Mouse (Mus musculus) mature B cell (primary cell): Measurements from ENCODE around the gene Ifi27l2a.

ENCODE experiments used
- in situ Hi-C: fragments of 300-500 bp; cut with MboI; formaldehyde crosslinking; loops from 2 replicates; pipeline ENCODE4 v1.14.3; 2019

Gene Ifi27l2a

DNA sequence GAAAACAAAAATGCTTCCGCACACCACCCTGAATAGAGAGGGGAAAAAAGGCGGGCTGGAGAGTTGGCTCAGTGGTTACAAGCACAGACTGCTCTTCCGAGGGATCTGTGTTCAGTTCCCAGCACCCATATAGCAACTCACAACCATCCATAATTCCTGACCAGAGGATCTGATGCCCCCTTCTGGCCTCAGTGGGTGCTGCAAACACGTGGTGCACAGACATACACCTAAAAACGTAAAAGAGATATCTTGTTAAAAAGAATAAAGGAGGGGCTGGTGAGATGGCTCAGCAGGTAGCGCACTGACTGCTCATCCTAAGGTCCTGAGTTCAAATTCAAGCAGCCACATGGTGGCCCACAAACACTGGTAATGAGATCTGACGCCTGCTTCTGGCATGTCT lies 16.8 kb downstream of the Ifi27l2a start:
- in situ Hi-C loops = loop anchor here (5.0 kb wide), 1 partner anchor 71 kb away; no protein-coding TSS in a partner anchor

DNA sequence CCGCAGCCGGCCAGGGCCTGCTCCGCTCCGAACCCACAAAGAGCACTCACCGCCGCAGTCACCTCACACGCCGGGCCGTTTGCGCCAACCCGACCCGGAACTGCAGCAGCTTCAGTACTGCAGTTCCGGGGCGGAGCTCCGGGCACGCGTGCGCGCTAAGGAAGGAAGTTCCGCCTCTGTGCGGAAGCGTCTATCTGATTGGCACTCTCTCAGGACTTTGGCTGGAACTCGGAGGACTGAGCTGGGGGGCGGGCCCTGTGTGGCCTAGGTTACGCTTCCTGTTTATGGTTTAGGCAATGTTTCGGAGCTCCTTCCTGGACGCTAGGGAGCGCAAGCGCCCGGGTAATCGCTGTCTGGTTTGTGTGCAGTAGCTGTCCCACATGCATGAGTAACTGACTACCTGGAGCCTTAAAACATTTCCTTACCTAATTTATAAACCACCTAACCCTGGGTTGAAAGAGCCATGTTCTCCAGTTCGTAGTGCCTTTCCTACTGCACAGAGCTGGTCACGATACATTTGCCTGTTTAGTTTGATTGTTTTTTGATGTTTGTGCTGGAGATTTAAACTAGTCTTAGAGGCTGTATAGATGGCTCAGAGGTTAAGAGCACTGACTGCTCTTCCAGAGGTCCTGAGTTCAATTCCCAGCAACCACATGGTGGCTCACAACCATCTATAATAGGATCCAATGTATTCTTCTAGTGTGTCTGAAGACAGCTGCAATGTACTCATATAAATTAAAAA lies 17.6 kb downstream of the Ifi27l2a start, which contains the start of gene Ddx24:
Gene Ddx24, minus strand, starts transcription at position 102 of the 742 bp plus-strand sequence.
- in situ Hi-C loops = loop anchor here (5.0 kb wide), 1 partner anchor 71 kb away; no protein-coding TSS in a partner anchor

DNA sequence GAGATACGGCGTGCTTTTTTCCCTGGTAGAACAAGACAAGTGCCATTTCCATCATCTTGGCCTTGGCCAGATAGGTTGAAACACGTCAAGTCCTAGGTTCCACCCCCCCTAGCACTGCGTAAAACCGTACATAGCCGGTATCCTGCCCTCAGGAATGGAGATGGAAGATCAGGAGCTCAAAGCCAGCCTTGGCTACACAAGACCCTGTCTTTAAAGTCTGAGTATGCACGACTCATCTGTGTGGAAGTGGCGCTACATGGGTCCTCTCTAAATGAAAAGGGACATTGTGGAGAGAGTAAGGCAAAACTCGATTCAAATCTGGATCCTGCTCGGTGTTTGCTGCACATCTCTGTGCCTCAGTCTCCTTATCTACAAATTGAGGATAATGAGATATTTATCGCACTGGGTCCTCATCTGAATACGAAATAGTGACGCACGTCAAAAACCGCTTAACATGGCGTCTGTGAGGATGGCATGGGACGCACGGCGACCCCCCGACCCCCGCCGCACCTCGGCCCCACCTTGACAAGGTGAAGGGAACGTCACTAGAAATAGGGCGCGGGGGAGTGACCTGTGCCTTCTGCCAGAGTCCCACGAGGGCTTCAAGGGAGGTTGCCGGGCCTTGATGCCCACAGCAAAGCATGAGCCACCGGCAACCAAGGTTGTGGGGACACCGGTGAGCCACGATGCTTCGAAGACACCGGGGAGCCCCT lies 18.3 kb downstream of the Ifi27l2a start:
- in situ Hi-C loops = loop anchor here (5.0 kb wide), 1 partner anchor 72 kb away; no protein-coding TSS in a partner anchor

DNA sequence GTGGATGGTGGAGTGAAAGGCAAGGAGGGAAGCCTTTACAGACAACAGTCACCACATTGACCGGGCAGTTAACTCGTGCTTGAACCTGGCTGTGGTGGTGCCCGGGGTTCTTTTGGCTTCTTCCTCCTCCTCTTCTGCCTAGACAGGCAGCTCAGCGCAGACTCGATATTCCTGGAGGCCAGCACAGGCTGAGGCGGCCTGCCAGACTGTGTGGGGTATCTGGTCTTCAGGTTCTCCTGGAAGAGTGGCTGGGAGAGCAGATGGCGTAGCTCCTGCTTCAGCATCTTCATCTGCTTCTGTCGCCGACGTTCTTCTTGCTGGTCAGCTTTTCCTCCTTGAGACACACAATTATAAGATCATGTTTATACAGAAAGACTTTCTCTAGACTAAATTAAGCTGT lies 35.3 kb downstream of the Ifi27l2a start:
- in situ Hi-C loops = no loop called here

DNA sequence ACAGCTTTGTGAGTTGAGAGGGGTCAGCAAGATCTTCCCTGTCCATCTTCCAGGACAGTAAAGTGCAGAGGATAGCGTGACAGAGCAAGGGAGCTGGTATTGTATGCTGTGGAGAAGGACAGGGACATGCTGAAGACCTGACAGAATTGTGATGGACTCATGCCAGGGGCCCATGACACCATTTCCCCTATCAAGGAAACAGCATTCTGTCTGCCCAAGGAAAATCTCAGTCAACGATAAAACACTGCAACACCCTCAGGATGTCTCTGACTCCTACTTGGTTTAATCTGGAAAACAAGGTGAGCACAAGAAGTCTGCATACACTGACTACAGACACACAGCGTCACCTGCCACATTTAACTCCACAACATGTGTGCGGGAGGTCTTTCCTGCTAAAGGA lies 35.8 kb downstream of the Ifi27l2a start, which contains the start of gene 9330161L09Rik:
Gene 9330161L09Rik, minus strand, starts transcription at position 101 of the 400 bp plus-strand sequence.
- in situ Hi-C loops = no loop called here

DNA sequence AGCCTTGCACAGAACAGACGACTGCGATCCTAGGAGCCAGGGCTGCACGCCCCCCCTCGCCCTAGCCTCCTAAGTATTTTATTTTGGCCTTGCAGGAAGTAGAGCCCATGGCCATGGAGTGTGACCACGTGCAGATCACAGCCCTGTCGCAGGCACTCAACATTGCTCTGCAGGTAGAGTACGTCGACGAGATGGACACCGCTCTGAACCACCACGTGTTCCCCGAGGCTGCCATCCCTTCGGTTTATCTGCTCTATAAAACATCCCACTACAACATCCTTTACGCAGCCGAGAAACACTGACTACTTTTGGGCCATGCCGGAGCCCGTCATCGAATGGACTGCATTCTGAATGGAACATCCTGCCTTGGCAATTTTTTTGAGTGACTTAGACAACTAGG lies 39.3 kb downstream of the Ifi27l2a start:
- in situ Hi-C loops = no loop called here

DNA sequence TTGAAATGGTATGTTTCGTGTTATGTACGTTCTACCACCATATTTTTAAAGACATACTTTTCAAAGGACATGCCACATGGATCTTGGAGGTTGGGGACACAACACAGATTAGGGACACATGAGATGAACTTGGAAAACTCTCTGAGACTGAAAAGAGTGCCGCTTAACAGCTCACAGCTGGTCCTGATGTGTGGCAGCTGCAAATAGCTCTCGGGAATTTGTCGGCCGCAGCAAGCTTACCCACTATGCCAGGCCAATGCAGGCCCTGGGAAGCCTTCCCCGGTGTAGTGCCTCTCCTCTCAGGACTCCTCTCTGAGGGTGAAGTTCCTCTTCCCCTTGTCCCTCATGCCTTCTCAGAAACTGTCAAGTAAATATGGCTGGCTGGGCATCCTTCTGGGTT lies 46.7 kb downstream of the Ifi27l2a start:
- in situ Hi-C loops = no loop called here

DNA sequence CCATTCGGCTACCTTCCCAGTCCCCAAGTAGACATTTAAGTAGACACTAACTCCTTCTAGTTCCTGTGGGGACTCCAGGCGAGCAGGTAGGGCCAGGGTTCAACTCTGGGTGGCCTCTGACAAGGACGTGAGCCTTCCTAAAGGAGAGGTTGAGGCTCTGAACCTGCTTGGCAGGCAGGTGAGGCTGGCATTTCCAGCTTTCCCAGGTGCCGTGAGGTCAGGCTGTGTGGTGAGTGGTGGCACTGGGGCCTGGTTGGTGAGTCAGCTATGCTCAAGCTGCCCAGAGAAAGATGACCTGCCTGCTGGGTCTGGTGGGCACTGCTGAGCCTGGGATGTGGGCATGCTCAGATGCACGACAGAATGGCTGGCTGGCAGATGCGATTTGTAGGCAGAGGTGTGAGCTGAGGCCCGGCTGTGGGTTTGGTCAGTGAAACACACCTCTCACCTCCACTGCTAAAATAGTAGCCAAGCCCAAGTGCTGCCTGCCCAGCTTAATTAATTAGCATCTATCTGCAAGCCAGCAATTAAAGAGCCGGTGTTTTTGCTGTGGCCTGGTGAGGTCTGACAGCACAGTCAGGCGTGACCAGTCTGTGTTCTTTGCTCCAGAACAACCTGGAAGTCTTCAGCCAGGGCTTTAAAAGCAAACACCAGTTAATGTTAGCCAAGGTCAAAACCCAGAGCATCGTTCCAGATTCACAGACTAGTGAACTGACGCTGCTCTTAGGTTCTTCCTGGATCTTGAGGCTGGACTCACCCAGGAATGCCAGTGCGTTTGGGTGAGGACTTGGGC lies 47.8 kb downstream of the Ifi27l2a start:
- in situ Hi-C loops = no loop called here

DNA sequence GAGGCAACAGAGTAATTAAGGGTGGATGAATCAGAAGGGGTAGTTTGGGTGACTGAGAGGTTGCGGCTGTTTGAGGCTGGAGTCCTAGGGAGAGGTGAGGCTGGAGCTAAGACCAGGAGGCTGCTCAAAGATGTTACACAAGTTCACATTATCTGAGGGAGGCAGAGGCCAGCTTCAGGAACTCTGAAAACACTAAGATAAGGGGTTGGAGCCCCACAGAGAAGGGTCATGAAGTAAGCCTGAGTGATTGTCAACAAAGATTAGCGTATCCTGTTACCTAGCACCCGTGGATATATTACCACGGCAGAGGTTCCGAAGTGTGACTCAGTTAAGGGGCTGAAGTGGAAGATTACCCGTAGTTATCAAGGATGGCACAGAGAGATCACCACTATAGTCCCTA lies 50.0 kb downstream of the Ifi27l2a start:
- in situ Hi-C loops = no loop called here
